Mouse (Mus musculus): Measurements from ENCODE around the gene Mrps17. TPM values are rescaled to one million over a fixed set of nuclear protein-coding genes. Genes with fewer than 3 reads are reported as not detected.
"Not testable (repeated sequence)": the region's sequence is repeated elsewhere in the genome, so short reads cannot be mapped to it uniquely, and the experiment has no call there.

Gene Mrps17
- 187 and 190 TPM in 2 replicates for polyA plus RNA-seq (2016; fragmentation: Nextera tagmentation; extraction: Ambion mirVana)

DNA sequence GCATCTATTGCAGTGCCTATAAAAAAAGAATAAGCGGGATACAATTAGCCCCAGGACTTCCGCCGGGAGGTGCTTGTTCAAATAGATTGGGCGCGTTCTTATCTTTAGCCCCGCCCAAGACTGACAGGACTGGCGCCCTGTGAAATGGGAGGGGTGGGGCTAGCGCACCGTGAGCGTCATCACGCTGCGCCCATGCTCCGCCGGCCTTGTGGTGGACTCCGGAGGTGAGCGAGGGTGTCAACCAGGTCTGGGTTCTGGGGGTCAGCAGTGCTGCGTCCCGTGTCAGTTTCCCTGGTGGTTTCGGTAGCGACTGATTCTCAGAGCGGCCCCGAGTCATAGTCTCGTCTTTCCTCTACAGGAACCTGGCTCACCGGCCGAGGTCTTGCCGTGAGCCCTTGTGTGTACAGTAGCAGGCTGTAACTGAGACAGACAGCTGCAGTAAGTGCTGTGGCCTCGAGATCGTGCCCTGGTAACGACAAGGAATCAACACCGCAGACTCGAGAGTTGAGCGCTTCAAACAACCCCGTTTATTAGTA lies at the start of gene Mrps17:
TSS of gene Mrps17 (plus strand) at position 172 of the 536 bp plus-strand sequence.
- WGBS = under 1% methylated on average over 33 of the region's 33 CpGs
- Histone ChIP-seq H3K4me3 (peak within 1 kb of the TSS; percentile 83), H3K9ac (peak within 1 kb of the TSS; percentile 81), H3K4me1 (peaks cover 7% of the 10 kb centered on the region; the same call in 1 of the 2 replicates), H3K27me3 (no peaks in the 10 kb centered on the region), H3K36me3 (peaks cover 36% of the 10 kb centered on the region), H3K9me3 (no peaks in the 10 kb centered on the region), H3K4me2 (replicated peaks) (peak within 1 kb of the TSS; percentile 77), H3K27ac (0 out of 2 replicates have a peak within 1 kb of the TSS, but pooled peaks have one; percentile 17)
- peak; percentile 94 for ATAC-seq (ENCODE audit: insufficient number of reproducible peaks, insufficient read depth, low FRiP score, low TSS enrichment)

DNA sequence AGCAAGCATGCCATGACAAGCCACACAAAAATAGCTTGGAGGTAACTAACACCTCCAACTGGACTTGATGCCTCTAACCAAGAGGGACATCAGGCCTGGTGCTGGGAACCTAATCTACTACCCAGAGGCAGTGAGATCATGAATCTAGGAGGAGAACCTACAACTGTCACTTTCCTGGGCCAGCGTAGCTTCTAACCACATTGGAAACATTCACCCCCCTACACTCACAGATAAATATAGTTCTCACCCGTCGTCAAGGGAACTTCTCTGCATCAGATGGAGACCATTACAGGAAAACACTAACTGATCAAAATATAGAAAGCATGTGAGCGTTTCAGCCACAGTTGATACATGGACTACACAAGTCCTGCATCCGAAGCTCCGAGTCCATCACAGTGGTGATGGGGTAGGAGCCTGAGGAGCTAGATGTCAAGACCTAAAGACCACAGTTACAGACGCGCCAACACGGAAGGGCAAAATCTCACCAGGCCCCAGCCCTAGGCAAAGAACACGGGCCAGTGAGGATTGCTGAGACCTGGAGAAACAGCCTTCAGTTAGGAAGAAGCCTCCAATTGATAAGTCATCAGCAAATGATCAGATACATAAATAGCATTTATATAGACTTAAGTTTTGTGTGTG lies 48.9 kb upstream of the Mrps17 start:
- Histone ChIP-seq H3K9ac (no peak overlapping the region), H3K4me1 (peaks cover 11% of the 10 kb centered on the region; the same call in 1 of the 2 replicates), H3K4me2 (replicated peaks) (no peak overlapping the region), H3K36me3 (no peaks in the 10 kb centered on the region), H3K9me3 (no peaks in the 10 kb centered on the region), H3K27me3 (no peaks in the 10 kb centered on the region), H3K27ac (no peak overlapping the region), H3K4me3 (no peak overlapping the region)
- WGBS = 93% methylated on average over 10 of the region's 10 CpGs
- ATAC-seq (ENCODE audit: insufficient number of reproducible peaks, insufficient read depth, low FRiP score, low TSS enrichment) = no peak

- WGBS = 89% methylated on average over 4 of the region's 4 CpGs
- no peak overlapping the region for H3K9ac ChIP-seq
- no peak for ATAC-seq (ENCODE audit: insufficient number of reproducible peaks, insufficient read depth, low FRiP score, low TSS enrichment)
Observed at GRCm38 (mm10) chr5:129667851-129668250, 47.4 kb upstream of the Mrps17 start.

GRCm38 (mm10) chr5:129669453-129670035 lies 45.8 kb upstream of the Mrps17 start:
- Histone ChIP-seq H3K27ac (peak overlapping the region; percentile 47; the same call in 1 of the 2 replicates), H3K4me2 (replicated peaks) (peak overlapping the region; percentile 72)
- ATAC-seq (ENCODE audit: insufficient number of reproducible peaks, insufficient read depth, low FRiP score, low TSS enrichment) = 0 out of 2 replicates have a peak, but pooled peaks have one; percentile 35

More at GRCm38 (mm10) chr5:129667851-129668250, 47.4 kb upstream of the Mrps17 start:
- Histone ChIP-seq H3K9me3 (0 out of 2 replicates have a peak, but pooled peaks cover 4% of the 10 kb centered on the region), H3K27me3 (no peaks in the 10 kb centered on the region), H3K36me3 (no peaks in the 10 kb centered on the region), H3K4me3 (no peak overlapping the region), H3K4me2 (replicated peaks) (no peak overlapping the region), H3K27ac (no peak overlapping the region), H3K4me1 (peaks cover 11% of the 10 kb centered on the region; the same call in 1 of the 2 replicates)

GRCm38 (mm10) chr5:129670036-129670458 lies 45.2 kb upstream of the Mrps17 start, which contains the start of gene Zfp11:
TSS of gene Zfp11 (minus strand) at chr5:129670099.
- Histone ChIP-seq H3K4me2 (replicated peaks) (peak within 1 kb of the TSS; percentile 72), H3K36me3 (no peaks in the 10 kb centered on the region), H3K9me3 (peaks cover 9% of the 10 kb centered on the region; the same call in 1 of the 2 replicates), H3K4me1 (peaks cover 11% of the 10 kb centered on the region; the same call in 1 of the 2 replicates), H3K4me3 (peak within 1 kb of the TSS; percentile 79), H3K27ac (peak within 1 kb of the TSS; percentile 47; the same call in 1 of the 2 replicates), H3K9ac (peak within 1 kb of the TSS; percentile 87), H3K27me3 (no peaks in the 10 kb centered on the region)
- ATAC-seq (ENCODE audit: insufficient number of reproducible peaks, insufficient read depth, low FRiP score, low TSS enrichment) = 0 out of 2 replicates have a peak, but pooled peaks have one; percentile 60
- under 1% methylated on average over 23 of the region's 23 CpGs for WGBS

More at GRCm38 (mm10) chr5:129669453-129670035, 45.8 kb upstream of the Mrps17 start:
- no peaks in the 10 kb centered on the region for H3K27me3 ChIP-seq
- H3K9ac ChIP-seq = peak overlapping the region; percentile 87
- WGBS = 1% methylated on average over 31 of the region's 31 CpGs
- H3K4me3 ChIP-seq = peak overlapping the region; percentile 79
- H3K36me3 ChIP-seq = no peaks in the 10 kb centered on the region
- peaks cover 11% of the 10 kb centered on the region; the same call in 1 of the 2 replicates for H3K4me1 ChIP-seq
- H3K9me3 ChIP-seq = 0 out of 2 replicates have a peak, but pooled peaks cover 7% of the 10 kb centered on the region

DNA sequence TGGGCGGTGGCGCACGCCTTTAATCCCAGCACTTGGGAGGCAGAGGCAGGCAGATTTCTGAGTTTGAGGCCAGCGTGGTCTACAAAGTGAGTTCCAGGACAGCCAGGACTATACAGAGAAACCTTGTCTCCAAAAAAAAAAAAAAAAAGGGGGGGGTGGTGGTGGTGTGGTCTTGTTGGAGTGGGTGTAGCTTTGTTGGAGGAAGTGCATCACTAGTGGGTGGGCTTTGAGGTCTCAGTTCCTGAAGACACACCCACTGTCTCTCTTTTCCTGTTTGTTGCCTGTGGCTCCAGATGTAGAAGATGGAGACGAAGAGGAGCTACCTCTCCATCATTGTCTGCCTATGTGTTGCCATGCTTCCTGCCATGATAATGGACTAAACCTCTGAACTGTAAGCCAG lies 30.2 kb upstream of the Mrps17 start:
- not testable (repeated sequence) for ATAC-seq (ENCODE audit: insufficient number of reproducible peaks, insufficient read depth, low FRiP score, low TSS enrichment); H3K4me3 ChIP-seq; H3K9me3 ChIP-seq

DNA sequence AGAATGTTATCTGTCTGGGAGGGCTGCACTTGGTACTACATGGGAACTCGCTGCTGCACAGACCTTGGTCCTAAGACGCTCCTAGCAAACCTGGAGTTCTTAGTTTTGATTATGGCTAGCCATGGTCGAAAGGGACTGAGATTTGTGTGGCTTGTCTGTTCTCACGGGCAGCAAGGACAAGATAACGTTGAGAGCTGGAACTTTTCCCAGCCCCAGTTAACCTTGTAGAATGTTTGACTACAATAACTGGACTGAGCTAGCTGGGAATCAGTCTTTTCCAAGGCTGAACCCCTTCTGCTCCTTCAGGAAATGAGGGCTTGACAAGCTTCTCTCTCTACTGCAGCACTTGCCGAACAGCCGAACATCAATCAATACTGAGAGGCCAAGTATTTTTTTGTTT lies 27.7 kb upstream of the Mrps17 start:
- Histone ChIP-seq H3K4me3 (no peak overlapping the region), H3K9me3 (no peaks in the 10 kb centered on the region), H3K4me2 (replicated peaks) (no peak overlapping the region), H3K27me3 (no peaks in the 10 kb centered on the region), H3K9ac (no peak overlapping the region), H3K27ac (no peak overlapping the region), H3K4me1 (no peaks in the 10 kb centered on the region), H3K36me3 (no peaks in the 10 kb centered on the region)
- ATAC-seq (ENCODE audit: insufficient number of reproducible peaks, insufficient read depth, low FRiP score, low TSS enrichment) = no peak
- 89% methylated on average over 7 of the region's 7 CpGs for WGBS

More for the DNA sequence above, 30.2 kb upstream of the Mrps17 start:
- H3K4me1 ChIP-seq; H3K9ac ChIP-seq; H3K27ac ChIP-seq; H3K36me3 ChIP-seq; H3K27me3 ChIP-seq; H3K4me2 ChIP-seq (replicated peaks): not testable (repeated sequence)
- WGBS = 84% methylated on average over 5 of the region's 5 CpGs

GRCm38 (mm10) chr5:129690528-129690927 lies 24.8 kb upstream of the Mrps17 start:
- Histone ChIP-seq H3K27me3 (no peaks in the 10 kb centered on the region), H3K9me3 (no peaks in the 10 kb centered on the region), H3K4me2 (replicated peaks) (no peak overlapping the region), H3K27ac (no peak overlapping the region), H3K4me1 (no peaks in the 10 kb centered on the region), H3K36me3 (no peaks in the 10 kb centered on the region), H3K4me3 (no peak overlapping the region), H3K9ac (no peak overlapping the region)
- 54% methylated on average over 3 of the region's 3 CpGs for WGBS
- no peak for ATAC-seq (ENCODE audit: insufficient number of reproducible peaks, insufficient read depth, low FRiP score, low TSS enrichment)

GRCm38 (mm10) chr5:129700506-129700905 lies 14.8 kb upstream of the Mrps17 start:
- Histone ChIP-seq H3K27me3 (no peaks in the 10 kb centered on the region), H3K4me2 (replicated peaks) (no peak overlapping the region; the same call in 1 of the 2 replicates), H3K9ac (no peak overlapping the region), H3K27ac (no peak overlapping the region), H3K36me3 (no peaks in the 10 kb centered on the region), H3K9me3 (no peaks in the 10 kb centered on the region), H3K4me3 (0 out of 2 replicates have a peak overlapping the region, but pooled peaks have one; percentile 3), H3K4me1 (no peaks in the 10 kb centered on the region)
- WGBS = 37% methylated on average over 2 of the region's 2 CpGs
- no peak for ATAC-seq (ENCODE audit: insufficient number of reproducible peaks, insufficient read depth, low FRiP score, low TSS enrichment)

DNA sequence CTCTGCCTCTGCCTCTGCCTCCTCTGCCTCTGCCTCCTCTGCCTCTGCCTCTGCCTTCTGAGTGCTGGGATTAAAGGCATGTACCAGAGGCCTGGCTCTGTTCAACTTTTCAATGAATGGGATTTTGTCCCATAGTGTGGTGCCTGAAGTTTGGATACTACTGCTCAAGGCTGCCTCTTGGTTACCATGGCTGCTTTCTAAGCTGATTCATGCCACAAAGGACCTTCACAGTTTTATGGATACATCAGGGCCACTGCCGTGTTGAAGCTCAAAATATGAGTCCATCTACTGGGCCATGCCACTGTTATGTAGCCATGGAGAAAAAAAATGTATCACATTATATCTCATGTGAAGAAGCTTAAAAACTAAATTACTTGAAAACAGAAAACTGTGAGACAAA lies 13.6 kb upstream of the Mrps17 start:
- H3K27me3 ChIP-seq = no peaks in the 10 kb centered on the region
- H3K27ac ChIP-seq = no peak overlapping the region
- no peaks in the 10 kb centered on the region for H3K36me3 ChIP-seq
- ATAC-seq (ENCODE audit: insufficient number of reproducible peaks, insufficient read depth, low FRiP score, low TSS enrichment) = no peak
- no peak overlapping the region for H3K4me2 ChIP-seq (replicated peaks)
- no peak overlapping the region for H3K4me3 ChIP-seq
- H3K9ac ChIP-seq = no peak overlapping the region
- WGBS = 87% methylated on average over 1 of the region's 1 CpGs
- no peaks in the 10 kb centered on the region for H3K9me3 ChIP-seq
- H3K4me1 ChIP-seq = no peaks in the 10 kb centered on the region

GRCm38 (mm10) chr5:129703368-129703767 lies 11.9 kb upstream of the Mrps17 start:
- Histone ChIP-seq H3K36me3 (no peaks in the 10 kb centered on the region), H3K9ac (no peak overlapping the region), H3K4me2 (replicated peaks) (no peak overlapping the region), H3K4me3 (no peak overlapping the region), H3K4me1 (no peaks in the 10 kb centered on the region), H3K27ac (no peak overlapping the region), H3K27me3 (no peaks in the 10 kb centered on the region), H3K9me3 (no peaks in the 10 kb centered on the region)
- ATAC-seq (ENCODE audit: insufficient number of reproducible peaks, insufficient read depth, low FRiP score, low TSS enrichment) = no peak

Measured in embryonic facial prominence, embryonic 12.5 days (tissue).